Mouse (Mus musculus) embryonic fibroblast, embryonic 13.5 days (primary cell): Measurements from ENCODE around the gene Lrrc4c. TPM values are rescaled to one million over a fixed set of nuclear protein-coding genes. Genes with fewer than 3 reads are reported as not detected.

ENCODE experiments used
- H3K27ac ChIP-seq: 2 replicates; pipeline ENCODE4 v1.5.1; 2012; ENCODE audit warnings: low read length, control low read depth, inconsistent platforms; ENCODE audit not compliant: insufficient read depth
- H3K4me1 ChIP-seq: 2 replicates; pipeline ENCODE4 v1.6.1; 2011; ENCODE audit warnings: low read length; ENCODE audit not compliant: control insufficient read depth, insufficient read depth
- H3K4me3 ChIP-seq: 2 replicates; pipeline ENCODE4 v1.5.1; 2011; ENCODE audit warnings: mild to moderate bottlenecking, control low read depth, low read length; ENCODE audit not compliant: insufficient read depth
- CTCF ChIP-seq: IDR thresholded peaks from 2 replicates; pipeline ENCODE4 v1.5.1; 2011; ENCODE audit warnings: mild to moderate bottlenecking, control low read depth, low read length, moderate library complexity, borderline replicate concordance; ENCODE audit not compliant: insufficient read depth
- POLR2A ChIP-seq: IDR thresholded peaks from 2 replicates; pipeline ENCODE4 v1.6.1; 2011; ENCODE audit warnings: low read depth, mild to moderate bottlenecking, control low read depth, low read length, moderate library complexity
- polyA plus RNA-seq: library from polyadenylated mRNA; stranded (reverse); fragments of >200 nt; gene quantifications from 2 replicates; pipeline ENCODE4 v1.2.4, GENCODE M21; 2011; ENCODE audit warnings: low read depth; ENCODE audit not compliant: missing spikeins, insufficient read length

The Lrrc4c gene
- polyA plus RNA-seq, 1 experiment, result 6.3 TPM

DNA sequence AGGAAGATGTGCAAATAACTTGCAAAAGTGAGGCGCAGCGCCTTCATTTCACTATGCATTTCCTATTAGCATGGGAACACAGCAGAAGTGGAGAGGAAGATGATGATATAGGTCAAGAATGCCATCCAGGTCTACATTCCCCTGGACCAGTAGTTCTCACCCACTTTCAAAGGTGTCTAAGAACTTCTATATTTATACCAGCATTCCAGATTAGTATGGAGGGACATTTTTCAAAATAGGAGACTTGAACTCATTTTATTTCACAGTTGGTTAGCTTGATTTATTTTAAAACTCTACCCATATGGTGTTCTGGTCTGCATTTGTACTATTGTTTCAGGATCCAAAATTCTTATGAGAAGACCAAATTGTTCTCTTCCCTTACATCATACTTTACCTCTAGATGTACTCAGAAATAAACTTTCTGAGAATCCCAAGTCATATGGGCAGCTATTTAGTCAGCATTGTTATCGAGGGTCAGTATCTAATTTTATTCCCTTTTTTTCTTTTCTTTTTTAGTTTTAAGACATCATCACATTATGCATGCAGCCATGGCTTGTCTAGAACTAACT is 833.7 kb downstream of the Lrrc4c start:
- TF ChIP-seq CTCF (no peak), POLR2A (no peak)
- no peak overlapping the region for H3K27ac ChIP-seq
- H3K4me1 ChIP-seq, result no peaks in the 10 kb centered on the region
- H3K4me3 ChIP-seq, result no peak overlapping the region

- no peak for TF ChIP-seq POLR2A
- no peak for TF ChIP-seq CTCF
- no peak overlapping the region for H3K27ac ChIP-seq
- no peaks in the 10 kb centered on the region for H3K4me1 ChIP-seq
- H3K4me3 ChIP-seq, result no peak overlapping the region
Observed at GRCm38 (mm10) chr2:97165745-97166144, 847.8 kb downstream of the Lrrc4c start.

DNA sequence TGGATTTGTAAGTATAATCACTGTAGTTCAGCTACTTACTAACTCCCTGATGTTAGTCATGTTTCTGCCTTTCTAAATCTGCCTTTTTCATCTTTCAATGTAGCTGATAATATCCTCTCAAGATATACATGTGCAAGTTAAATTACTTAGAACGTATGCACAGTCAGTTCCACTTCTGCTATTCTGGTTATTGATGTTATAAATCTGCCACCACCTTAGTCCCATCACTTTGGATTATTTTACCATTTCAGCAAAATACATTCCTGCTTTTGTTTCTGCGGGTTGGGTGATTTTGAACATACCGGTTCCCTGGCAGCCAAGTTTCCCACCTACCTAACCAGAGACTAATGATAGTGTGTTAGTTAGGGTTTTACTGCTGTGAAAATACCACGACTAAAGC is 860.4 kb downstream of the Lrrc4c start:
- no peak overlapping the region for H3K27ac ChIP-seq
- H3K4me3 ChIP-seq, result no peak overlapping the region
- TF ChIP-seq POLR2A (no peak), CTCF (no peak)
- no peaks in the 10 kb centered on the region for H3K4me1 ChIP-seq

- no peak overlapping the region for H3K4me3 ChIP-seq
Observed at GRCm38 (mm10) chr2:97196968-97197606, 879.1 kb downstream of the Lrrc4c start.

GRCm38 (mm10) chr2:97232966-97233365 is 915.0 kb downstream of the Lrrc4c start:
- no peak overlapping the region for H3K27ac ChIP-seq
- no peak for TF ChIP-seq POLR2A
- no peak for TF ChIP-seq CTCF
- no peak overlapping the region for H3K4me3 ChIP-seq
- H3K4me1 ChIP-seq, result no peaks in the 10 kb centered on the region

More at GRCm38 (mm10) chr2:97196968-97197606, 879.1 kb downstream of the Lrrc4c start:
- Histone ChIP-seq H3K27ac (no peak overlapping the region), H3K4me1 (no peaks in the 10 kb centered on the region)
- TF ChIP-seq CTCF, result no peak
- no peak for TF ChIP-seq POLR2A

- TF ChIP-seq CTCF (no peak), POLR2A (no peak)
- Histone ChIP-seq H3K27ac (no peak overlapping the region), H3K4me1 (no peaks in the 10 kb centered on the region), H3K4me3 (no peak overlapping the region)
Observed at GRCm38 (mm10) chr2:97234074-97234473, 916.1 kb downstream of the Lrrc4c start.

- H3K27ac ChIP-seq, result no peak overlapping the region
- TF ChIP-seq CTCF (no peak), POLR2A (no peak)
- no peak overlapping the region for H3K4me3 ChIP-seq
- no peaks in the 10 kb centered on the region for H3K4me1 ChIP-seq
Observed at GRCm38 (mm10) chr2:97274651-97275050, 956.7 kb downstream of the Lrrc4c start.

GRCm38 (mm10) chr2:97284986-97285385 is 967.0 kb downstream of the Lrrc4c start:
- no peak for TF ChIP-seq CTCF
- no peak for TF ChIP-seq POLR2A
- Histone ChIP-seq H3K4me3 (no peak overlapping the region), H3K27ac (no peak overlapping the region), H3K4me1 (no peaks in the 10 kb centered on the region)

DNA sequence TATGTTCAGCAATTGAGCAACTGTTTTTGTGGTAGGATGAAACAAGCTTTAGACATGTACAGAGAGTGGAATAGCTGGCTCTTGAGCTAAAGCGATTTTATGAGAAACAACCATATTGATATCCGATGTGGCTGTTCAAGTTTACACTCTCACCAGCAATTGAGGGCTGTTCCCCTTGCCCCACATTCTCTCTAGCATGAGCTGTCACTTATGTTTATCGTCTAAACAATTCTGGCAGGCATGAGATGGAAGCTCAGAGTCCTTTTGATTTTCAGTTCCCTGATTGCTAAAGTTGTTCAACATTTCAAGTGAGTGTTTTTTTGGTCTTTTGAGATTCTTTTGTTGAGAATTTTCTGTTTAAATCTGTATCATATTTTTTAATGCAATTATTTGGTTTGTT is 976.2 kb downstream of the Lrrc4c start:
- Histone ChIP-seq H3K27ac (no peak overlapping the region), H3K4me3 (no peak overlapping the region), H3K4me1 (no peaks in the 10 kb centered on the region)
- no peak for TF ChIP-seq POLR2A
- no peak for TF ChIP-seq CTCF

GRCm38 (mm10) chr2:97299704-97300103 is 981.7 kb downstream of the Lrrc4c start:
- Histone ChIP-seq H3K27ac (no peak overlapping the region), H3K4me1 (no peaks in the 10 kb centered on the region), H3K4me3 (no peak overlapping the region)
- no peak for TF ChIP-seq CTCF
- TF ChIP-seq POLR2A, result no peak
